Mouse (Mus musculus): Measurements from ENCODE around the gene Acer3.

Gene Acer3

GRCm38 (mm10) chr7:98333507-98333906 lies 12.5 kb upstream of the Acer3 start:
- no peak for DNase-seq (ENCODE audit: extremely low spot score, low spot score)

- DNase-seq (ENCODE audit: extremely low spot score, low spot score), result no peak
Observed at GRCm38 (mm10) chr7:98332678-98333397, 11.8 kb upstream of the Acer3 start.

- no peak for DNase-seq (ENCODE audit: extremely low spot score, low spot score)
Observed at GRCm38 (mm10) chr7:98331932-98332331, 10.9 kb upstream of the Acer3 start.

- no peak for DNase-seq (ENCODE audit: extremely low spot score, low spot score)
Observed at GRCm38 (mm10) chr7:98330375-98331002, 9.5 kb upstream of the Acer3 start.

GRCm38 (mm10) chr7:98329651-98330374 lies 8.8 kb upstream of the Acer3 start:
- no peak for DNase-seq (ENCODE audit: extremely low spot score, low spot score)

GRCm38 (mm10) chr7:98328311-98328710 lies 7.3 kb upstream of the Acer3 start:
- DNase-seq (ENCODE audit: extremely low spot score, low spot score), result no peak

- DNase-seq (ENCODE audit: extremely low spot score, low spot score), result no peak
Observed at GRCm38 (mm10) chr7:98326051-98326450, 5.0 kb upstream of the Acer3 start.

GRCm38 (mm10) chr7:98324228-98324627 lies 3.2 kb upstream of the Acer3 start:
- DNase-seq (ENCODE audit: extremely low spot score, low spot score), result no peak

- DNase-seq (ENCODE audit: extremely low spot score, low spot score), result no peak
Observed at GRCm38 (mm10) chr7:98323288-98324019, 2.4 kb upstream of the Acer3 start.

- DNase-seq (ENCODE audit: extremely low spot score, low spot score), result no peak
Observed at GRCm38 (mm10) chr7:98322415-98322814, 1.4 kb upstream of the Acer3 start.

GRCm38 (mm10) chr7:98320006-98320556 lies 927 bp downstream of the Acer3 start:
- DNase-seq (ENCODE audit: extremely low spot score, low spot score), result no peak

GRCm38 (mm10) chr7:98316568-98316967 lies 4.4 kb downstream of the Acer3 start:
- DNase-seq (ENCODE audit: extremely low spot score, low spot score), result peak; percentile 10

- no peak for DNase-seq (ENCODE audit: extremely low spot score, low spot score)
Observed at GRCm38 (mm10) chr7:98315087-98315486, 5.9 kb downstream of the Acer3 start.

- DNase-seq (ENCODE audit: extremely low spot score, low spot score), result peak; percentile 3
Observed at GRCm38 (mm10) chr7:98312185-98312920, 8.7 kb downstream of the Acer3 start.

- DNase-seq (ENCODE audit: extremely low spot score, low spot score), result no peak
Observed at GRCm38 (mm10) chr7:98310266-98310665, 10.7 kb downstream of the Acer3 start.

- peak; percentile 94 for DNase-seq (ENCODE audit: extremely low spot score, low spot score)
Observed at GRCm38 (mm10) chr7:98309219-98310030, 11.6 kb downstream of the Acer3 start.

- DNase-seq (ENCODE audit: extremely low spot score, low spot score), result no peak
Observed at GRCm38 (mm10) chr7:98308607-98309218, 12.3 kb downstream of the Acer3 start.

- no peak for DNase-seq (ENCODE audit: extremely low spot score, low spot score)
Observed at GRCm38 (mm10) chr7:98307921-98308606, 12.9 kb downstream of the Acer3 start.

- no peak for DNase-seq (ENCODE audit: extremely low spot score, low spot score)
Observed at GRCm38 (mm10) chr7:98307411-98307810, 13.6 kb downstream of the Acer3 start.

All from neural tube, embryonic 10.5 days (tissue).